Mouse (Mus musculus) bone marrow macrophage, adult 2 months (primary cell): ENCODE results near the gene Rtel1.

Experiments
- CTCF ChIP-seq: IDR thresholded peaks from 2 replicates; pipeline ENCODE4 v1.5.1; 2012; ENCODE audit warnings: low read depth, mild to moderate bottlenecking, low read length, moderate library complexity
- POLR2A ChIP-seq: IDR thresholded peaks from 2 replicates; pipeline ENCODE4 v1.6.1; 2012; ENCODE audit warnings: mild to moderate bottlenecking, low read depth, low read length, borderline replicate concordance

DNA sequence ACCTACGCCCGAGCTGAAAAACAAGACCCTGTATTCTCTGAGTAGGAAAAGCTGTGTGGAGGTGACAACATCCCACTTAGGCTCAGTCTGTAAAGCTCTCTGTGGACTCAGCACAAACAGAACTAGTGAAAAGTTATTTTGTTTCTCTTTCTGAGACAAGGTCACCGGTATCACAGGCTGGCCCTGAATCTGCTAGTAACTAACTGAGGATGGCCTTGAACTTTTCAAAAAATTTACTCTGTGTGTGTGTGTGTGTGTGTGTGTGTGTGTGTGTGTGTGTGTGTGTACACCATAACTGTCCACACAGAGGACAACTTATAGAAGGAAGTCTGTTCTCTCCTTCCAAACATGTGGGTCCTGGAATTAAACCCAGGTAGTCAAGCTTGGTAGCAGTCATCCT is 74.5 kb downstream of the Rtel1 start:
- TF ChIP-seq CTCF (no peak), POLR2A (no peak)
